In genomic region chr4:133013266-133013891, GRCm38 (mm10) we compare ENCODE assay signal across 8 mouse cellular contexts. TPM values are rescaled to one million over a fixed set of nuclear protein-coding genes. Genes with fewer than 3 reads are reported as not detected.
DNase-seq lines count a peak whose midpoint lies in the region; ATAC-seq and TF ChIP-seq lines count a peak whose summit lies in the region.

No protein-coding gene starts in this region.

- peak overlapping the region; percentile 100 for H3K4me2 ChIP-seq in hindbrain, embryonic 13.5 days
- H3K4me2 ChIP-seq in midbrain, embryonic 15.5 days, result peak overlapping the region; percentile 98

- H3K27ac ChIP-seq in gastrocnemius, adult 2 months, result peak overlapping the region; percentile 98
- H3K27ac ChIP-seq in hindbrain, embryonic 13.5 days, result peak overlapping the region; percentile 98
- peak overlapping the region; percentile 100 for H3K27ac ChIP-seq in limb, embryonic 10.5 days
- peak overlapping the region; percentile 96 for H3K27ac ChIP-seq in midbrain, embryonic 15.5 days
- H3K27ac ChIP-seq in testis, adult 2 months (ENCODE audit: control insufficient read depth, insufficient read depth, low read depth, low read length), result peak overlapping the region; percentile 62

- TF ChIP-seq CTCF in gastrocnemius, adult 2 months (IDR thresholded peaks at IDR 0.05), result no peak
- no peak for TF ChIP-seq CTCF in testis, adult 2 months (IDR thresholded peaks at IDR 0.05; ENCODE audit: control insufficient read depth, insufficient read depth, insufficient replicate concordance, low read depth, low read length)

- peaks cover 65% of the 10 kb centered on the region for H3K4me1 ChIP-seq in hindbrain, embryonic 13.5 days (replicated peaks)
- H3K4me1 ChIP-seq in limb, embryonic 10.5 days, result peaks cover 92% of the 10 kb centered on the region
- H3K4me1 ChIP-seq in midbrain, embryonic 15.5 days, result peaks cover 62% of the 10 kb centered on the region
- H3K4me1 ChIP-seq in testis, adult 2 months (ENCODE audit: control insufficient read depth, insufficient read depth, low read length), result peaks cover 23% of the 10 kb centered on the region

- H3K9ac ChIP-seq in hindbrain, embryonic 13.5 days, result peak overlapping the region; percentile 100
- peak overlapping the region; percentile 98 for H3K9ac ChIP-seq in midbrain, embryonic 15.5 days

- TF ChIP-seq POLR2A in testis, adult 2 months (IDR thresholded peaks at IDR 0.05; ENCODE audit: control insufficient read depth, low read depth, low read length), result no peak

- no peaks in the 10 kb centered on the region for H3K9me3 ChIP-seq in hindbrain, embryonic 13.5 days
- H3K9me3 ChIP-seq in limb, embryonic 10.5 days (replicated peaks), result no peaks in the 10 kb centered on the region
- H3K9me3 ChIP-seq in midbrain, embryonic 15.5 days, result no peaks in the 10 kb centered on the region

- peaks cover 18% of the 10 kb centered on the region for H3K27me3 ChIP-seq in hindbrain, embryonic 13.5 days
- no peaks in the 10 kb centered on the region for H3K27me3 ChIP-seq in limb, embryonic 10.5 days (ENCODE audit: low read depth, poor library complexity, severe bottlenecking)
- H3K27me3 ChIP-seq in midbrain, embryonic 15.5 days (replicated peaks), result peaks cover 15% of the 10 kb centered on the region; the same call in 1 of the 2 replicates
- H3K27me3 ChIP-seq in testis, adult 2 months (ENCODE audit: control insufficient read depth, insufficient read depth, low read length), result no peaks in the 10 kb centered on the region

- peak overlapping the region; percentile 85 for H3K4me3 ChIP-seq in gastrocnemius, adult 2 months
- H3K4me3 ChIP-seq in hindbrain, embryonic 13.5 days, result peak overlapping the region; percentile 93
- peak overlapping the region; percentile 98 for H3K4me3 ChIP-seq in limb, embryonic 10.5 days
- H3K4me3 ChIP-seq in midbrain, embryonic 15.5 days, result peak overlapping the region; percentile 99
- H3K4me3 ChIP-seq in testis, adult 2 months (ENCODE audit: control insufficient read depth, low read depth, low read length), result peak overlapping the region; percentile 64

- WGBS in hindbrain, embryonic 13.5 days, result under 1% methylated on average over 17 of the region's 18 CpGs
- 3% methylated on average over 18 of the region's 18 CpGs for WGBS in limb, embryonic 10.5 days
- 4% methylated on average over 16 of the region's 18 CpGs for WGBS in midbrain, embryonic 15.5 days

- DNase-seq in adrenal gland, adult (ENCODE audit: inconsistent age in 2 of 2, low spot score in 1 of 2), result peak; percentile 76 to 89
- DNase-seq in adrenal gland, adult 8-10 months, result no peak
- peak; percentile 82 for DNase-seq in cerebellum, adult 11-12 months
- peak; percentile 89 for DNase-seq in gastrocnemius, adult 2 months
- DNase-seq in limb, embryonic 10.5 days (ENCODE audit: low spot score), result peak; percentile 63

- intact Hi-C loops in gastrocnemius, adult 2 months (cut with DNase I), result no loop called here

- H3K36me3 ChIP-seq in hindbrain, embryonic 13.5 days, result no peaks in the 10 kb centered on the region; the same call in 1 of the 2 replicates
- peaks cover 16% of the 10 kb centered on the region for H3K36me3 ChIP-seq in limb, embryonic 10.5 days
- H3K36me3 ChIP-seq in midbrain, embryonic 15.5 days (replicated peaks), result no peaks in the 10 kb centered on the region
- no peaks in the 10 kb centered on the region for H3K36me3 ChIP-seq in testis, adult 2 months (ENCODE audit: control insufficient read depth, insufficient read depth, low read length)

- peak; percentile 8; the same call in 1 of the 2 replicates for ATAC-seq in hindbrain, embryonic 13.5 days (ENCODE audit: low FRiP score)
- peak; percentile 24 for ATAC-seq in midbrain, embryonic 15.5 days (replicated peaks)

RNA-seq across cellular contexts. Expression of gene Ahdc1, which starts 2.3 kb away (rescaled TPM):
- total RNA-seq in adrenal gland, adult 8-10 months (2022), result 100 to 1,000 TPM in 1 of 4 experiments, 10 to 100 TPM in 3; 72.0 to 109 (median 82.9) TPM
- 10 to 100 TPM; 30.2 to 55.1 TPM for total RNA-seq in gastrocnemius, adult 2 months (2021)
- 11.0 and 12.5 TPM in 2 replicates for polyA plus RNA-seq in hindbrain, embryonic 13.5 days (2015; fragmentation: Nextera tagmentation; extraction: Ambion mirVana)
- 13.0 and 13.8 TPM in 2 replicates for polyA plus RNA-seq in limb, embryonic 10.5 days (2016; fragmentation: Nextera tagmentation; extraction: Ambion mirVana)
- polyA plus RNA-seq in midbrain, embryonic 15.5 days (2015; fragmentation: Nextera tagmentation; extraction: Ambion mirVana), result 13.5 and 14.4 TPM in 2 replicates
- polyA plus RNA-seq in testis, adult 2 months (2012; rRNA removed), result 59.1 and 65.0 TPM in 2 replicates

RNA-seq across cellular contexts. Expression of gene Fgr, which starts 39.5 kb away (rescaled TPM):
- under 1 TPM; 0.42 to 0.92 (median 0.64) TPM for total RNA-seq in adrenal gland, adult 8-10 months (2022)
- under 1 TPM in 1 of 2 experiments, not detected in 1; 0.06 TPM for total RNA-seq in gastrocnemius, adult 2 months (2021)
- polyA plus RNA-seq in hindbrain, embryonic 13.5 days (2015; fragmentation: Nextera tagmentation; extraction: Ambion mirVana), result 0.13 TPM in 1 of 2 replicates, not detected in the other
- polyA plus RNA-seq in limb, embryonic 10.5 days (2016; fragmentation: Nextera tagmentation; extraction: Ambion mirVana), result 0.19 and 0.33 TPM in 2 replicates
- polyA plus RNA-seq in midbrain, embryonic 15.5 days (2015; fragmentation: Nextera tagmentation; extraction: Ambion mirVana), result 0.06 and 0.27 TPM in 2 replicates
- polyA plus RNA-seq in testis, adult 2 months (2012; rRNA removed), result 0.85 and 1.0 TPM in 2 replicates
